Mouse (Mus musculus): Measurements from ENCODE around the gene Tmtc3. TPM values are rescaled to one million over a fixed set of nuclear protein-coding genes. Genes with fewer than 3 reads are reported as not detected.
"Not testable (repeated sequence)": the region's sequence is repeated elsewhere in the genome, so short reads cannot be mapped to it uniquely, and the experiment has no call there.

Gene Tmtc3
- polyA plus RNA-seq, 1 experiment from 2014 or later, result 20.4 TPM

GRCm38 (mm10) chr10:100449394-100449793 is 37.8 kb downstream of the Tmtc3 start:
- H3K27ac ChIP-seq, result no peak overlapping the region
- ATAC-seq (ENCODE audit: insufficient number of reproducible peaks, low FRiP score, low TSS enrichment, low read depth), result no peak
- H3K4me2 ChIP-seq, result no peak overlapping the region
- no peak overlapping the region for H3K4me3 ChIP-seq
- H3K4me1 ChIP-seq, result no peaks in the 10 kb centered on the region
- no peaks in the 10 kb centered on the region for H3K27me3 ChIP-seq
- H3K9ac ChIP-seq, result no peak overlapping the region
- H3K36me3 ChIP-seq, result peaks cover 22% of the 10 kb centered on the region
- no peaks in the 10 kb centered on the region for H3K9me3 ChIP-seq

GRCm38 (mm10) chr10:100427592-100427991 is 59.6 kb downstream of the Tmtc3 start:
- Histone ChIP-seq H3K36me3 (no peaks in the 10 kb centered on the region), H3K27ac (no peak overlapping the region), H3K4me1 (no peaks in the 10 kb centered on the region), H3K9ac (no peak overlapping the region), H3K27me3 (no peaks in the 10 kb centered on the region), H3K9me3 (no peaks in the 10 kb centered on the region), H3K4me3 (no peak overlapping the region), H3K4me2 (no peak overlapping the region)
- WGBS, result 57% methylated on average over 2 of the region's 2 CpGs
- no peak for ATAC-seq (ENCODE audit: insufficient number of reproducible peaks, low FRiP score, low TSS enrichment, low read depth)

GRCm38 (mm10) chr10:100415566-100415965 is 71.6 kb downstream of the Tmtc3 start:
- H3K27me3 ChIP-seq, result no peaks in the 10 kb centered on the region
- H3K4me2 ChIP-seq, result no peak overlapping the region
- H3K27ac ChIP-seq, result no peak overlapping the region
- H3K4me1 ChIP-seq, result no peaks in the 10 kb centered on the region
- no peak for ATAC-seq (ENCODE audit: insufficient number of reproducible peaks, low FRiP score, low TSS enrichment, low read depth)
- no peaks in the 10 kb centered on the region for H3K36me3 ChIP-seq
- 83% methylated on average over 7 of the region's 7 CpGs for WGBS
- H3K9me3 ChIP-seq, result no peaks in the 10 kb centered on the region
- H3K4me3 ChIP-seq, result no peak overlapping the region
- H3K9ac ChIP-seq, result no peak overlapping the region

- H3K4me3 ChIP-seq; H3K9me3 ChIP-seq; H3K4me2 ChIP-seq; ATAC-seq (ENCODE audit: insufficient number of reproducible peaks, low FRiP score, low TSS enrichment, low read depth); H3K4me1 ChIP-seq; H3K9ac ChIP-seq; H3K36me3 ChIP-seq; H3K27ac ChIP-seq; H3K27me3 ChIP-seq: not testable (repeated sequence)
- 84% methylated on average over 6 of the region's 6 CpGs for WGBS
Measured at GRCm38 (mm10) chr10:100402301-100402700, 84.8 kb downstream of the Tmtc3 start.

Other genes starting within 250 kb of the Tmtc3 start
- gene Gm4301, start 151.7 kb downstream of the Tmtc3 start, polyA plus RNA-seq (2015; fragmentation: Nextera tagmentation; extraction: Ambion mirVana), result not detected in 2 replicates
- gene Gm4302, start 146.5 kb downstream of the Tmtc3 start, polyA plus RNA-seq (2015; fragmentation: Nextera tagmentation; extraction: Ambion mirVana), result not detected in 2 replicates
- gene Gm4303, start 141.4 kb downstream of the Tmtc3 start, polyA plus RNA-seq (2015; fragmentation: Nextera tagmentation; extraction: Ambion mirVana), result not detected in 2 replicates
- not detected in 2 replicates for gene Gm4305, start 136.3 kb downstream of the Tmtc3 start, polyA plus RNA-seq (2015; fragmentation: Nextera tagmentation; extraction: Ambion mirVana)
- not detected in 2 replicates for gene Gm4307, start 126.0 kb downstream of the Tmtc3 start, polyA plus RNA-seq (2015; fragmentation: Nextera tagmentation; extraction: Ambion mirVana)
- gene Gm4312, start 104.8 kb downstream of the Tmtc3 start, polyA plus RNA-seq (2015; fragmentation: Nextera tagmentation; extraction: Ambion mirVana), result not detected in 2 replicates
- 3.9 and 4.9 TPM in 2 replicates for gene Cep290, start 208 bp upstream of the Tmtc3 start, polyA plus RNA-seq (2015; fragmentation: Nextera tagmentation; extraction: Ambion mirVana)
- 10.2 and 10.8 TPM in 2 replicates for gene 4930430F08Rik, start 103.1 kb upstream of the Tmtc3 start, polyA plus RNA-seq (2015; fragmentation: Nextera tagmentation; extraction: Ambion mirVana)
- gene 1700017N19Rik, start 103.1 kb upstream of the Tmtc3 start, polyA plus RNA-seq (2015; fragmentation: Nextera tagmentation; extraction: Ambion mirVana), result not detected in 2 replicates